Mouse (Mus musculus) stomach, postnatal 0 days (tissue): ENCODE measurements at regions not wholly inside any gene's neighbourhood (a gene's known extent, or its start where the extent isn't known, plus 50 kb on each side); places are given as distances from the start of the nearest gene placed in this dataset.

Experiments
- ATAC-seq: fragments of 200-750 bp; cut with Nextera tagmentation; 2 replicates; pipeline ENCODE4 v1.8.0; 2017; ENCODE audit not compliant: low FRiP score, low TSS enrichment
- DNase-seq: peaks from one replicate; pipeline ENCODE4 v3.0.0-alpha.2; 2016; ENCODE audit warnings: low spot score
- H3K27ac ChIP-seq: fragments of 300-500 bp; sonication (generic); replicated peaks from 2 replicates; pipeline ENCODE4 v1.5.1; 2014; ENCODE audit warnings: mild to moderate bottlenecking, control low read depth
- H3K27me3 ChIP-seq: fragments of 300-500 bp; sonication (generic); 2 replicates; pipeline ENCODE4 v1.6.1; 2014; ENCODE audit warnings: low read length; ENCODE audit not compliant: control insufficient read depth, insufficient read depth
- H3K36me3 ChIP-seq: fragments of 300-500 bp; sonication (generic); 2 replicates; pipeline ENCODE4 v1.6.1; 2014; ENCODE audit warnings: low read length, mixed read lengths; ENCODE audit not compliant: control insufficient read depth, insufficient read depth
- H3K4me1 ChIP-seq: fragments of 300-500 bp; sonication (generic); replicated peaks from 2 replicates; pipeline ENCODE4 v1.6.1; 2014; ENCODE audit warnings: antibody characterized with exemption; ENCODE audit not compliant: control insufficient read depth, insufficient read depth
- H3K4me2 ChIP-seq: fragments of 300-500 bp; sonication (generic); replicated peaks from 2 replicates; pipeline ENCODE4 v1.6.1; 2014; ENCODE audit warnings: low read depth, mild to moderate bottlenecking, control low read depth, moderate library complexity
- H3K4me3 ChIP-seq: fragments of 300-500 bp; sonication (generic); 2 replicates; pipeline ENCODE4 v1.5.1; 2014; ENCODE audit warnings: low read depth, low read length, control low read depth
- H3K9ac ChIP-seq: fragments of 300-500 bp; sonication (generic); 2 replicates; pipeline ENCODE4 v1.6.1; 2014; ENCODE audit warnings: mild to moderate bottlenecking, low read length, control low read depth, mixed read lengths
- H3K9me3 ChIP-seq: fragments of 300-500 bp; sonication (generic); 2 replicates; pipeline ENCODE4 v1.6.1; 2016; ENCODE audit warnings: low read length; ENCODE audit not compliant: control insufficient read depth
- CTCF ChIP-seq: IDR thresholded peaks from 2 replicates; pipeline ENCODE4 v1.5.1; 2016; ENCODE audit warnings: antibody characterized with exemption, low read depth, mild to moderate bottlenecking, moderate library complexity
- EP300 ChIP-seq: optimal IDR thresholded peaks from 2 replicates; pipeline ENCODE3; 2016; ENCODE audit warnings: antibody characterized with exemption
- WGBS: fragments of 180-500 bp; shearing (Covaris S2); extraction: QIAGEN DNeasy Blood & Tissue Kit; methylation state at CpG from one replicate; pipeline ENCODE4 v1.1.7; 2014; 5-methylcytosine and 5-hydroxymethylcytosine counted together

- WGBS = 46% methylated on average over 4 of the region's 4 CpGs
- DNase-seq (no peak), ATAC-seq (no peak)
- Histone ChIP-seq H3K4me1 (peaks cover 7% of the 10 kb centered on the region; the same call in 1 of the 2 replicates), H3K9me3 (no peaks in the 10 kb centered on the region), H3K27ac (no peak overlapping the region), H3K9ac (0 out of 2 replicates have a peak overlapping the region, but pooled peaks have one; percentile 4), H3K4me3 (no peak overlapping the region), H3K36me3 (no peaks in the 10 kb centered on the region), H3K4me2 (no peak overlapping the region), H3K27me3 (no peaks in the 10 kb centered on the region)
- no peak for TF ChIP-seq CTCF
- TF ChIP-seq EP300 = no peak
These were observed 192.2 kb downstream of the Opa1 start for GRCm38 (mm10) chr16:29771320-29771719.

- Histone ChIP-seq H3K4me1 (peaks cover 7% of the 10 kb centered on the region; the same call in 1 of the 2 replicates), H3K36me3 (no peaks in the 10 kb centered on the region), H3K4me3 (no peak overlapping the region), H3K4me2 (no peak overlapping the region), H3K27ac (no peak overlapping the region), H3K27me3 (no peaks in the 10 kb centered on the region), H3K9ac (0 out of 2 replicates have a peak overlapping the region, but pooled peaks have one; percentile 4), H3K9me3 (no peaks in the 10 kb centered on the region)
- ATAC-seq = no peak
- TF ChIP-seq EP300 (no peak), CTCF (no peak)
- DNase-seq = no peak
- WGBS = 45% methylated on average over 13 of the region's 13 CpGs
These were observed 192.8 kb downstream of the Opa1 start for GRCm38 (mm10) chr16:29771728-29772608.

GRCm38 (mm10) chr16:29772609-29772988, 193.5 kb downstream of the Opa1 start:
- Histone ChIP-seq H3K27me3 (no peaks in the 10 kb centered on the region), H3K4me3 (no peak overlapping the region), H3K4me1 (peaks cover 7% of the 10 kb centered on the region; the same call in 1 of the 2 replicates), H3K27ac (no peak overlapping the region), H3K9ac (no peak overlapping the region), H3K9me3 (no peaks in the 10 kb centered on the region), H3K4me2 (no peak overlapping the region), H3K36me3 (no peaks in the 10 kb centered on the region)
- no peak for ATAC-seq
- WGBS = 79% methylated on average over 12 of the region's 12 CpGs
- no peak for DNase-seq
- no peak for TF ChIP-seq CTCF
- no peak for TF ChIP-seq EP300

- H3K4me3 ChIP-seq = no peak overlapping the region
- TF ChIP-seq EP300 = no peak
- TF ChIP-seq CTCF = no peak
- DNase-seq (no peak), ATAC-seq (no peak)
- no peak overlapping the region for H3K27ac ChIP-seq
- no peaks in the 10 kb centered on the region for H3K27me3 ChIP-seq
- H3K9ac ChIP-seq = no peak overlapping the region
- WGBS = 92% methylated on average over 6 of the region's 6 CpGs
- peaks cover 7% of the 10 kb centered on the region; the same call in 1 of the 2 replicates for H3K4me1 ChIP-seq
- no peaks in the 10 kb centered on the region for H3K36me3 ChIP-seq
- no peak overlapping the region for H3K4me2 ChIP-seq
- no peaks in the 10 kb centered on the region for H3K9me3 ChIP-seq
These were observed 193.9 kb downstream of the Opa1 start for GRCm38 (mm10) chr16:29773056-29773455.

GRCm38 (mm10) chr16:29774949-29775348, 195.8 kb downstream of the Opa1 start:
- peak overlapping the region; percentile 30; the same call in 1 of the 2 replicates for H3K27ac ChIP-seq
- DNase-seq (peak; percentile 50), ATAC-seq (no peak)
- WGBS = 39% methylated on average over 2 of the region's 2 CpGs
- H3K36me3 ChIP-seq = no peaks in the 10 kb centered on the region
- H3K4me1 ChIP-seq = peaks cover 7% of the 10 kb centered on the region; the same call in 1 of the 2 replicates
- TF ChIP-seq CTCF (no peak), EP300 (no peak)
- H3K4me2 ChIP-seq = no peak overlapping the region
- H3K4me3 ChIP-seq = no peak overlapping the region
- no peaks in the 10 kb centered on the region for H3K9me3 ChIP-seq
- H3K27me3 ChIP-seq = no peaks in the 10 kb centered on the region
- no peak overlapping the region for H3K9ac ChIP-seq

- DNase-seq = no peak
- no peak; the same call in 1 of the 2 replicates for ATAC-seq
- 59% methylated on average over 5 of the region's 5 CpGs for WGBS
These were observed 196.7 kb downstream of the Opa1 start for GRCm38 (mm10) chr16:29775879-29776278.

More at GRCm38 (mm10) chr16:29775879-29776278, 196.7 kb downstream of the Opa1 start:
- no peak overlapping the region for H3K4me2 ChIP-seq
- H3K27me3 ChIP-seq = no peaks in the 10 kb centered on the region
- peaks cover 7% of the 10 kb centered on the region; the same call in 1 of the 2 replicates for H3K4me1 ChIP-seq
- no peak for TF ChIP-seq CTCF
- no peaks in the 10 kb centered on the region for H3K36me3 ChIP-seq
- H3K9ac ChIP-seq = no peak overlapping the region
- no peaks in the 10 kb centered on the region for H3K9me3 ChIP-seq
- no peak overlapping the region for H3K4me3 ChIP-seq
- peak overlapping the region; percentile 81 for H3K27ac ChIP-seq
